Mouse (Mus musculus): Measurements from ENCODE around the gene Uso1. TPM values are rescaled to one million over a fixed set of nuclear protein-coding genes. Genes with fewer than 3 reads are reported as not detected.

Gene Uso1
- polyA plus RNA-seq, 1 experiment from 2014 or later, result 44.7 TPM

- WGBS, result 51% methylated on average over 29 of the region's 29 CpGs
- DNase-seq (ENCODE audit: low spot score), result peak; percentile 69
- Histone ChIP-seq H3K27ac (peak overlapping the region; percentile 62), H3K27me3 (ENCODE audit: low read depth, poor library complexity, severe bottlenecking) (no peaks in the 10 kb centered on the region), H3K4me1 (no peaks in the 10 kb centered on the region), H3K36me3 (no peaks in the 10 kb centered on the region), H3K9me3 (replicated peaks) (no peaks in the 10 kb centered on the region), H3K4me3 (peak overlapping the region; percentile 22; the same call in 1 of the 2 replicates)
These were observed 101.8 kb downstream of the Uso1 start for GRCm38 (mm10) chr5:92239333-92240232.

- Histone ChIP-seq H3K9me3 (replicated peaks) (no peaks in the 10 kb centered on the region), H3K4me1 (no peaks in the 10 kb centered on the region), H3K27ac (no peak overlapping the region), H3K27me3 (ENCODE audit: low read depth, poor library complexity, severe bottlenecking) (no peaks in the 10 kb centered on the region), H3K36me3 (no peaks in the 10 kb centered on the region), H3K4me3 (no peak overlapping the region)
- no peak for DNase-seq (ENCODE audit: low spot score)
- 94% methylated on average over 12 of the region's 12 CpGs for WGBS
These were observed 103.0 kb downstream of the Uso1 start for GRCm38 (mm10) chr5:92240769-92241168.

GRCm38 (mm10) chr5:92244900-92245299 lies 107.2 kb downstream of the Uso1 start:
- H3K27me3 ChIP-seq (ENCODE audit: low read depth, poor library complexity, severe bottlenecking), result no peaks in the 10 kb centered on the region
- no peak for DNase-seq (ENCODE audit: low spot score)
- H3K9me3 ChIP-seq (replicated peaks), result no peaks in the 10 kb centered on the region
- 96% methylated on average over 2 of the region's 2 CpGs for WGBS
- H3K4me3 ChIP-seq, result no peak overlapping the region
- H3K36me3 ChIP-seq, result no peaks in the 10 kb centered on the region; the same call in 1 of the 2 replicates
- H3K4me1 ChIP-seq, result no peaks in the 10 kb centered on the region
- no peak overlapping the region for H3K27ac ChIP-seq

GRCm38 (mm10) chr5:92245483-92245882 lies 107.7 kb downstream of the Uso1 start:
- no peaks in the 10 kb centered on the region for H3K4me1 ChIP-seq
- H3K36me3 ChIP-seq, result no peaks in the 10 kb centered on the region; the same call in 1 of the 2 replicates
- H3K4me3 ChIP-seq, result no peak overlapping the region
- WGBS, result 93% methylated on average over 9 of the region's 9 CpGs
- DNase-seq (ENCODE audit: low spot score), result no peak
- H3K27me3 ChIP-seq (ENCODE audit: low read depth, poor library complexity, severe bottlenecking), result no peaks in the 10 kb centered on the region
- H3K27ac ChIP-seq, result no peak overlapping the region
- no peaks in the 10 kb centered on the region for H3K9me3 ChIP-seq (replicated peaks)

GRCm38 (mm10) chr5:92248614-92249013 lies 110.9 kb downstream of the Uso1 start:
- Histone ChIP-seq H3K4me3 (no peak overlapping the region), H3K27ac (no peak overlapping the region), H3K9me3 (replicated peaks) (no peaks in the 10 kb centered on the region), H3K27me3 (ENCODE audit: low read depth, poor library complexity, severe bottlenecking) (no peaks in the 10 kb centered on the region), H3K36me3 (no peaks in the 10 kb centered on the region; the same call in 1 of the 2 replicates), H3K4me1 (peaks cover 6% of the 10 kb centered on the region)
- DNase-seq (ENCODE audit: low spot score), result no peak
- WGBS, result 88% methylated on average over 11 of the region's 11 CpGs

- Histone ChIP-seq H3K4me1 (peaks cover 19% of the 10 kb centered on the region), H3K27me3 (ENCODE audit: low read depth, poor library complexity, severe bottlenecking) (no peaks in the 10 kb centered on the region), H3K36me3 (no peaks in the 10 kb centered on the region; the same call in 1 of the 2 replicates), H3K27ac (no peak overlapping the region), H3K4me3 (no peak overlapping the region), H3K9me3 (replicated peaks) (no peaks in the 10 kb centered on the region)
- 94% methylated on average over 6 of the region's 6 CpGs for WGBS
- no peak for DNase-seq (ENCODE audit: low spot score)
These were observed 114.3 kb downstream of the Uso1 start for GRCm38 (mm10) chr5:92252031-92252430.

Other genes starting within 250 kb of the Uso1 start
- gene Rchy1, start 174.9 kb upstream of the Uso1 start, polyA plus RNA-seq (2016; fragmentation: Nextera tagmentation; extraction: Ambion mirVana), result 58.0 and 66.0 TPM in 2 replicates
- gene Odaph, start 150.5 kb upstream of the Uso1 start, polyA plus RNA-seq (2016; fragmentation: Nextera tagmentation; extraction: Ambion mirVana), result not detected in 2 replicates
- 0.09 and 0.20 TPM in 2 replicates for gene Cdkl2, start 94.1 kb upstream of the Uso1 start, polyA plus RNA-seq (2016; fragmentation: Nextera tagmentation; extraction: Ambion mirVana)
- 265 and 267 TPM in 2 replicates for gene G3bp2, start 54.2 kb upstream of the Uso1 start, polyA plus RNA-seq (2016; fragmentation: Nextera tagmentation; extraction: Ambion mirVana)
- gene U90926, start 77.5 kb downstream of the Uso1 start, polyA plus RNA-seq (2016; fragmentation: Nextera tagmentation; extraction: Ambion mirVana), result not detected in 2 replicates
- 0.16 and 0.58 TPM in 2 replicates for gene Ppef2, start 118.3 kb downstream of the Uso1 start, polyA plus RNA-seq (2016; fragmentation: Nextera tagmentation; extraction: Ambion mirVana)
- gene Naaa, start 140.2 kb downstream of the Uso1 start, polyA plus RNA-seq (2016; fragmentation: Nextera tagmentation; extraction: Ambion mirVana), result 8.8 and 9.2 TPM in 2 replicates
- gene Sdad1, start 172.5 kb downstream of the Uso1 start, polyA plus RNA-seq (2016; fragmentation: Nextera tagmentation; extraction: Ambion mirVana), result 55.6 and 61.0 TPM in 2 replicates
- not detected in 2 replicates for gene Cxcl9, start 190.1 kb downstream of the Uso1 start, polyA plus RNA-seq (2016; fragmentation: Nextera tagmentation; extraction: Ambion mirVana)
- gene Art3, start 193.9 kb downstream of the Uso1 start, polyA plus RNA-seq (2016; fragmentation: Nextera tagmentation; extraction: Ambion mirVana), result 0.89 and 2.0 TPM in 2 replicates
- 0.26 and 0.28 TPM in 2 replicates for gene Cxcl10, start 211.0 kb downstream of the Uso1 start, polyA plus RNA-seq (2016; fragmentation: Nextera tagmentation; extraction: Ambion mirVana)